Mouse (Mus musculus) mouse embryonic stem cell (cell line): ENCODE results near the gene Ppp1ca.

Experiments
- in situ Hi-C, 2 experiments: fragments of 300-500 bp; cut with MboI; formaldehyde crosslinking; loops; 1 replicate in 1 of 2; 3 replicates in 1 of 2; pipeline ENCODE4 v1.14.3; 2019 to 2020; ENCODE audit warnings: low sequenced_read_pairs in 2 of 2, low pct_unique_long_range_greater_than_20kb in 1 of 2, mixed read lengths in 1 of 2; ENCODE audit not compliant: unreplicated experiment in 1 of 2

The Ppp1ca gene

DNA sequence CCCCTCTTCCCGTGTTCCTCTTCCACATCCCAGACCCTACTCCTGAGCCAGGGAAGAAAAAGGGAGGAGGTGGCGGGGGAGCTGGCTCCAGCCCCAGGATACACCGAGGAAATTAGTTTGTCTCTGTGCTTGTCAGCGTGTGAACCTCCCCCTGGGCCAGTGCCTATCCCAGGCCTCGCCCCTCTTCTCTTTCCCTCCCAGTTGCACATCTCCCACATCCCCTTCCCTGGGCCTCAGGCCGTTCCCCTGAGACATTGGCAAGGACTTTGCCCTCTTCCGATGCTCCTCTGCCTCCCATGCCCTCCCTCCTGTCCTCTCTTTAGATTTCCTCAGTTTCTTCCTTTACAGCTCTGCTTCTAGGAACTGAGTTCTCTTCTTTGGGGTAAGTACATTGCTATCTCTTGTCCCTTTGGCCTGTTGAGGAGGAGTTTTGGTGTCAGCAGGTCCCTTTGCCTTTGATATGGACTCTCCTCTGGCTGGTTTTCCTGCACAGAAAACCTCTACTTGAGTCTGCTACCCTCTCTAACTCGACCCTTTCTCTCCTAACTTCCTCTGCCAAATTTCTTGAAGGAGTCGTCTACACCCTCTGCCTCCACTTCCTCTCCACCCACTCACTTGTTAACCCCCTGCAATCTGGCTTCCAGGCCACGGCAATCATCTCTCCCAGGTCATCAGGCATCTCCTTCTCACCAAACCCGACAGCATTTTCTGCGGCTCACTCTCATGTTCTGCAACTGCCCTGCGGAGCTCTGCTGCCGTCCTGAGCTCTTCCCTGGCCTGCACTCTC is 29.3 kb downstream of the Ppp1ca start:
- in situ Hi-C loops: no loop called here

DNA sequence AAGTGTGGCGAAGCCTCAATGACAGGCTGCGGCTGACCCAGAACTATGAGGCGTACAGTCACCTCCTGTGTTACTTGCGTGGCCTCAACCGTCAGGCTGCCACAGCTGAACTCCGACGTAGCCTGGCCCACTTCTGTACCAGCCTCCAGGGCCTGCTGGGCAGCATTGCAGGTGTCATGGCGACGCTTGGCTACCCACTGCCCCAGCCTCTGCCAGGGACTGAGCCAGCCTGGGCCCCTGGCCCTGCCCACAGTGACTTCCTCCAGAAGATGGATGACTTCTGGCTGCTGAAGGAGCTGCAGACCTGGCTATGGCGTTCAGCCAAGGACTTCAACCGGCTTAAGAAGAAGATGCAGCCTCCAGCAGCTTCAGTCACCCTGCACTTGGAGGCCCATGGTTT is 30.3 kb downstream of the Ppp1ca start:
- in situ Hi-C loops: no loop called here

DNA sequence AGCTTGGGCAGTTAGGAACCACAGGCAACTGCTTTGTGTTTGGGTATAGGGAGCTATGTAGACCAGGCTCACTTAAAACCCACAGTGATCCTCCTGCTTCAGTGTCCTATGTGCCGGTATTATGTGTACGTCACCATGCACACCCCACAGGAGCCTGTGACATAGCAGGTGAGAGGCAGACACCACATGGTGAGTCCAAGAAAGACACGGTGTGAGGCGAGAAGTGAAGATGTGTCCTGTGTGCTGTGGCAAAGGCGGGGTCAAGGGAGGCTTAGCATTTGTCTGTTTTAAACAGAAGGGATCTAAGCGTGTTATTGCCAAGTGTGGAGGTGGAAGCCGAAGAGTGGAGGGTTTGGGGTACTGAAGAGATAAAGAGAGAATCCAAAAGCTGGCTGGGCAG is 34.9 kb downstream of the Ppp1ca start:
- in situ Hi-C loops: no loop called here

DNA sequence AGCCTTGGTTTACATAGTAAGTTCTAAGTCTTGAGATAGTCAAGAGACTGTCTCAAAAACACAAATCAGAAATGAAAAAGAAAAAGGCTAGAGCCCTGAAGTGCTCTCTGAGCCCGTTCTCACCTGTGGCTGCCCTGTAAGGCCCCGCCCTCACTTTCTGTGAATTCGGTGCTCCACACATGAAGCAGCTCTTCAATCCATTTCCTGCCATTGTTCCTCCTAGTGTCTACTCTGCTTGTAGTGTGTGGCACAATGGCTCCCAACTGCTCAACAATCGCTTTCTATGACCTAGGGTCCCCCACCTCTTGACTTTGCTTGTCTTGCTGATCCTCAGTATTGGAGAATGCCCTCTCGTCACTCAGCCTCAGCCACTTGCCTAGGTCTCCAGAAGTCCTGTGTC is 35.6 kb downstream of the Ppp1ca start:
- in situ Hi-C loops: no loop called here

DNA sequence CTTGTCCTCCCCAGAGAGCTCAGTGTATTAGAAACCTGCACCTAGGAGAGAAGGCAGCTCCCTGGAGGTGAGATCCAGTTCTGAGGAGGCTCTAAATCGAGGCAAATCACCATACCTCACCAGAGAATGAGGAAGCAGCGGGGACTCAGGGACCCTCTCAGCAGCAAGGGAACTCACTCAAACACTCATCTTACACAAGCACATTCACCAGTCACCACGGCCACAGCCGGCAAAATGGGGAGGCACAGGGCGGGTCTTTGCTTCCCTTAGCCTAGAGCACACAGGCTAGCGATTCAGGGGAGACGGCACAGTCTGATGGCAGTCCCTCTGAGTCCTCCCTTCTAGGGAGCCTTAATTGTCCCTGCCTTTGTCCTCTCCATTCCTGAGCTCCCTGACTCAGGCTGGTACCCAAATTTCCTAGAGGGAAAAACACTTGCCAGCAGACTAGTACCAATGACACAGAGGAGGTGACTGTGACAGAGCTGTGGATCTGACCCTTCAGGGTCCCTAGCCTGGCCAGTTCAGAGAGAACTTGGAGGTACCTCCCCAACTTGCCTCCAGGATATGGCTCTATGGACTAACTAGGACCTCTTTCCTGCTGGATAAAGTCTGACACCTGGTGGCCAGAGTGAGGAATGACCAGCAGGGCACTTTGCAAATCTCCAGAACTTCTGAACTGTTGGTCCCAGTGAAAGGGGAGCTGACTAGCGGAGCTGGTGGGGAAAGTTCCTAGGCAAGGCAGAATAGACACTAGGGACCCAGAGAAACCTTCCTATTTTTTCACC is 36.2 kb downstream of the Ppp1ca start:
- in situ Hi-C loops: no loop called here

DNA sequence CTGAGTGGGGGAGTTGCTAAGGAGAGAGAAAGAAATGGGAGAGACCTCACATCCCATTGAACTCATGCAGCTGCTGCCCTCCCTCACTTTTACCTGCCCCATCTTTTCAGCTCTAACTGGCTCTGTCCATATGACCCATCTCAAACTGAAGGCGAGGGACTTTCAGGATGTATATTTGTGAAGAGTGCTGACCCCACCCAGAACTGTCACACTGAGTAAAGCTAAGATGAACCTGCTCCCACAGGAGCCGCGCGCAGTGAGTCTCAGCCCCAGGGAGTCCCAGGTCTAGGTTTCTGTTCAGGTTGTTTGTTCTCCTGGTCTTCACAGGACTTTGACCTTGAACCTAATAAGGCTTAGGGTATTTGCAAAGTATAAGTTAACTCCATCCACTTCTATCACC is 37.0 kb downstream of the Ppp1ca start:
- in situ Hi-C loops: no loop called here

DNA sequence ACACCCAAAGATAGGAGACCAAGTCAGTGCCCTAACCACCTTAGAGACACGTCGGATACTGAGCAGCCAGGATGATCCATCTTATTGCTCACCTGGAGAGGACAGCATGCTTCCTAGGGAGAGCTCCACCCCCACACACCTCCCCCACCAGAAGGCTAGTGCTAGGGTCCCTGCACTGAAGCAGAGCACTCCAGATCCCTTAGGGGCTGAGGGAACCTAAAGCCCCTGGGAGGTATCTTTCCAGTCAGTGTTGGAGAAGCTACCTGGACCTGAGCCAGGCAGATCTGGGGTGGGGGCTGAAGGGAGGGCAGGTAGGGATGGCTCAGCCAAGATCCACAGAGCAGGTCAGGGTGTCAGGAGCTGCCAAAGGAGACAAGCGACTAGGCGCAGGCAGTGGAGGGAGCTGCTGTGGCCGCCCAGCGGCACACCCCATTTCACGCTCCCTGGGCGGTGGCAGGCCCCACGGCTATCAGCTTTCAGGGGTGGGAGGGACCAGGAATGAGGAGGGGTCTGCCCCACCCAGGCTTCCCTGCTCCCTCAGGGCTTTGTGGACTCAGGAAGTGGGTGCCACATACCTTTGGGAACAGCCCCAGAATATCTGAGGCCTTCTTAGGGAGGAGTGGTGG is 37.7 kb downstream of the Ppp1ca start:
- in situ Hi-C loops: no loop called here

DNA sequence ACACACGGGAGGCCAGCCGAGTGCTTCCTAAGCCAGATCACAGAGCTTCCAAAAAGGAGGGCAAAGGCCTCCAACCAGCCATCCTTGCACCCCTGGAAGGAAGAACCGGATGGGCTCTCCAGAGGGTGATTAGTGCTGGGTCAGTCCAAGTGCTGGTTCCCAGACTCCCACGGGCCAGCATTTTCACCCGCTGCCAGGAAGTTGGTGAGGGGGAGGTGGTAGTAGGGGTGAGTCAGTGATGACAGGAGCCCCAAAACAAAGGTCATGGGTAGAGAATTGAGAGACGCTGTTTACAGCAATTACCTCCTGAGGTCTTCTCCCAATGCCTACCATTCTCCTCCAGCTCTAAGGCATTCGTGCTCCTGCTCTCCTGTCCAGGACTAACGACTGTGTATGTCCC is 38.5 kb downstream of the Ppp1ca start:
- in situ Hi-C loops: no loop called here

DNA sequence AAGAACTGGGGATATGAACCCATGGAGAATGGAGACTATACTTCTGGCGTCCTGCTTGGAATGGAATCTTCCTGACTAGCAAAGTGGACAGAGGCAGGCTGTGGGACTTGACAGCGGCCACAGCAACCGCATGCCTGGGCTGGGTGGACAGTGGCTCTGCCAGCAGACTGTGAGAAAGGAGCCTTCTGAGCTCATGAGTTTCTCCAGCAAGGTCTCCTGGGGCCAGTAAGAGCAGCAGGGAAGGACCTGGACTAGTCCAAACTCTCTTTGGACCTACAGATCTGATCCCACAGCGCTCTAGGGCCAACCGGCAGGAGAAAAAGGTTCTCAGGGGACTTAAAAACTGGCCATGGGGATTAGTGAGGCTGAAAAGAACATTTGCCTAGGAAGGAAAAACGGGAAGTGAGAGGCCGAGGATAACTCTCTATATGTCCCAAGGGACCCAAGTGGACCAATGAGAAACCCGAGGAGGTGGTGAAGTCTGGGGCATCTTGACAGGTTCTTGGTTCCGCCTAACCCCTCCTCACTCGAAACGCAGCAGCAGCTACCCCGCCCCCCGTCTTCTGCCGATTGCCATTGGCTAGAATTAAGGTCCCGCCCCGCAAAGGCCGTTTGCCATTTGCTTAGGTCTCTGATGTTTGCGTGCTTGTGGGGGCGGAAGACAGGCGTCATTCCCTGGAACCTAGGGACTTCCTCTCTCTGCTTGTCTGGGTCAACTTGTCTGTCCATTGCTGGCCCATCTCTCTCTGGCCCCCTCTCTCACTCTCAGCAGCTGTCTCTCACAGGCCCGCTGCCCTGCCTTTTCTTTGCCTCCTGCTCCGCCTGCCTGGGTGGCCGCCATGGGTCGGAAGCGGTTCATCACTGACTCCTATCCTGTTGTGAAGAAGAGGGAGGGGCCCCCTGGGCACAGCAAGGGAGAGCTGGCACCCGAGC is 39.7 kb downstream of the Ppp1ca start, which contains the start of gene Pold4:
TSS of gene Pold4 (plus strand) at position 647 of the 933 bp plus-strand sequence.
- in situ Hi-C loops: no loop called here

DNA sequence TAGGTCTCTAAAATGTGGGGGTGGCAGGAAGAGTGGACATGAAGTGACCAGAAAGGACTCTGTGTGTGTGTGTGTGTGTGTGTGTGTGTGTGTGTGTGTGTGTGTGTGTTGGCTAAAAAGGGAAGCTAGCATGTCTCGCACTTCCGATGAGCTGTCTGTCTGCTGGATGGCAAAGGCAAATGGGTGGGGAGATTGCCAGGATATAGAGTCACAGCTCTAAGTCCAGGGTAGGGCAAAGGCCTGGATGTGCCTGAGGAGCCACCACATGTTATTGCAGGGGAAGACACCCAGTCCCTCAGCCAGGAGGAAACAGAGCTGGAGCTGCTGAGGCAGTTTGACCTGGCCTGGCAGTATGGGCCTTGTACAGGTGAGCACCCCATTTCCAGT is 40.3 kb downstream of the Ppp1ca start:
- in situ Hi-C loops: no loop called here

DNA sequence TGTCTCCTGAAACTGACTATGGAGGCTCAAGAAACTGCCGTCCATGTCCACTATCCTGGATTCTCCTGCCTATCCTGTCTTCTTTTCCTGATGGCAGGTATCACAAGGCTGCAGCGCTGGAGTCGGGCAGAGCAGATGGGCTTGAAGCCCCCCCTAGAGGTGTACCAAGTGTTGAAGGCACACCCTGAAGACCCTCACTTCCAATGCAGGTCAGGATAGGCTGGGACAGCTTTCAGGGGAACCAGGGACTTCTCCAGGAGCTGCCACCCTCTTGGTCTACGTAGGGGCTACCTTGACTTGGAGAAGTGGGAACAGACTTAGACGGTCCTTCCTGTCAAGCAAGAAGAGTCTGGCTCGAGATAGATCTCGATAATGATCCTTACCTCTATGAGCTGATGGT is 40.8 kb downstream of the Ppp1ca start:
- in situ Hi-C loops: no loop called here

DNA sequence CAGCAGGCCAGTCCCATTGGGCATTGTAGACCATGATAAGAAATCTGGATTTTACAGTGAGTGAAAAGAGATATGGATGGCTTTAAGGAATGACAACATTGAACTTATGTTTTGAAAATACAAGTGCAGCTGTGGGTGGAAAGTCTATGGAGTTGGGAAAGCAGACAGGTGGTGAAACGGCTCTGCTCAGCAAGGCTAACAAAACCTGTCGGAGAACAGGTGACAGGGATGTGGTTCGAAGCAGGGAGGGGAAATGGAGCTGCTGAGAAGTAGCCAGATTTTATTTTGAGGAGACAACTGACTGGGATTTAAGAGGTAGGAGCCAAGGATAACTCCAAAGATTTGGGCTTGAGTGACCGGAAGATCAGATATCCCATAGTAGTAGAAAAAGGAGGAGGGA is 42.7 kb downstream of the Ppp1ca start:
- in situ Hi-C loops: no loop called here

DNA sequence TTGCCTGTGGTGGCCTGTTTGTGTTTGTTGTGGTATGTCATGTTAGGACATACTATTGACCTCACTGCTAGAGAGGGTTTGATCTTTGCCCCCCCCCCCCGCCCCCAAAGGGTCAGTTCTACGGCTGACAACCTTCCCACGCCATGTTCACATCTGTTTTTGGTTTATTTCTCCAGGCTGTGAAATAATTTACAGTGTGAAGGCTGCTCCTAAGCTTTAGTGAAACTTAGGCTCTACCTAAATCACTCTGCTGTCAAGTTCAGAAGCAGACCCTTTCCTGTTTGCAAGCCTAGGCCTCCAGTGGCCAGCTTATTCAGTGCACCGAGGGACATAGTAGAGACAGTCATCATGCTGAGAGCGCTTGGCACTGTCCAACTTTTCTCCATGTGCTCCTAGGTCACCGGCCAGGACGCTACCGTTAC is 48.4 kb downstream of the Ppp1ca start:
- in situ Hi-C loops: loop anchor here in 1 of 2 experiments (5.0 kb wide), 1 partner anchor 33 kb away; no protein-coding TSS in a partner anchor

DNA sequence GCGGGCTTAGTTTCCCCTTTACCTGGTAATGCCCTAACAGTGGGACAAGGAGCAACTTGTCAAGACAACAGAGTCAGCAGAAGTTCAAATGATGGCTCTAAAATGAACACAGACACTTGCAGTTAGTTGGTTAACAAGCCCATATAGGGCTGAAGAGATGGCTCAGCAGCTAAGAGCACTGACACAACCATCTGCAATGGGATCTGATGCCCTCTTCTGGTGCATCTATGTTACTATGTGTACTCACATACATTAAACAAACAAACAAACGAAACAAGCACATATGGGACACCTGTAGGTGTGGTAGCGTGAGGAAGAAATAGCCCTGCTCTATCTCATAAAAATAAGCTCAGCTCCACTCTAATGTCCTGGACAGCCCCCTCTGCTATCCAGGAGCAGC is 50.6 kb downstream of the Ppp1ca start:
- in situ Hi-C loops: loop anchor here in 1 of 2 experiments (5.0 kb wide), 1 partner anchor 35 kb away; no protein-coding TSS in a partner anchor

DNA sequence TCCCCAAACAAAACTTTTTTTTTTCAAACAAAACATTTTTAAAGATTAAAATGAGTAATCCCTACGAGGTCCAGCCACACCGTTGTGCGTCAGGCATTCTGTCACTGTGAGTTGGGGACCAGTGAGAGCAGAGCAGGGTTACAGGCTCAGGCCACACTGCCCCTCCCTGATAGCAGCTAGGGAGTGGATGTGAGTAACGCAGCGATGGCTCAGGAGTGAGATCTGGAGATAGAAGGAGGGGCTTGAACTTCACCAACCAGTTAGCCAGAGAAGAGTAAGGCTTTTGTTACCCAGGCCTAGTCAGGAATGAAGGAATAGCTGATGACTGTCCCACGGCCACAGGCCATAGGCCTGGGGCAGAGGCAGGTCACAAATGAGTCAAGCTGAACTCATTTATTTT is 52.9 kb downstream of the Ppp1ca start:
- in situ Hi-C loops: loop anchor here in 1 of 2 experiments (5.0 kb wide), 1 partner anchor 37 kb away; no protein-coding TSS in a partner anchor
